Mouse (Mus musculus) cortical plate, adult 2 months (tissue): ENCODE data around the gene Olfr128.
"Not testable (repeated sequence)": the region's sequence is repeated elsewhere in the genome, so short reads cannot be mapped to it uniquely, and the experiment has no call there.

ENCODE experiments used
- CTCF ChIP-seq: fragments of 200-500 bp; IDR thresholded peaks from 2 replicates; pipeline ENCODE4 v1.5.1; 2011; ENCODE audit warnings: mild to moderate bottlenecking, control low read depth, low read length; ENCODE audit not compliant: insufficient read depth; ENCODE audit errors: extremely low read depth
- POLR2A ChIP-seq: fragments of 200-500 bp; IDR thresholded peaks from 2 replicates; pipeline ENCODE4 v1.6.1; 2011; ENCODE audit warnings: mild to moderate bottlenecking, low read length, control low read depth; ENCODE audit not compliant: insufficient read depth; ENCODE audit errors: extremely low read depth

GRCm38 (mm10) chr17:37906821-37907220 lies 13.5 kb upstream of the Olfr128 start:
- TF ChIP-seq POLR2A, CTCF: not testable (repeated sequence)
